8 mouse cellular contexts compared by ENCODE assay signal in genomic region chr2:181497548-181497875, GRCm38 (mm10). TPM values are rescaled to one million over a fixed set of nuclear protein-coding genes. Genes with fewer than 3 reads are reported as not detected.
DNase-seq lines count a peak whose midpoint lies in the region; ATAC-seq lines count a peak whose summit lies in the region.

No protein-coding gene starts in this region.

- peak overlapping the region; percentile 94 for H3K4me3 ChIP-seq in intestine, embryonic 16.5 days (ENCODE audit: low read length)
- peak overlapping the region; percentile 85 for H3K4me3 ChIP-seq in liver, embryonic 13.5 days (replicated peaks)

- peaks cover 9% of the 10 kb centered on the region; the same call in 1 of the 2 replicates for H3K4me1 ChIP-seq in intestine, embryonic 16.5 days (ENCODE audit: control insufficient read depth, insufficient read depth, low read length)
- H3K4me1 ChIP-seq in liver, embryonic 13.5 days (replicated peaks), result peaks cover 32% of the 10 kb centered on the region

- H3K9ac ChIP-seq in intestine, embryonic 16.5 days (ENCODE audit: low read depth, low read length), result peak overlapping the region; percentile 96
- H3K9ac ChIP-seq in liver, embryonic 13.5 days, result peak overlapping the region; percentile 91

- peak; percentile 55 for ATAC-seq in granulocyte monocyte progenitor cell, adult 5-6 weeks (replicated peaks; ENCODE audit: poor library complexity, severe bottlenecking)
- peak; percentile 78 for ATAC-seq in intestine, embryonic 16.5 days
- ATAC-seq in liver, embryonic 13.5 days (ENCODE audit: low read depth), result peak; percentile 86

- no peaks in the 10 kb centered on the region for H3K27me3 ChIP-seq in intestine, embryonic 16.5 days (replicated peaks; ENCODE audit: control insufficient read depth, insufficient read depth, low read length)
- H3K27me3 ChIP-seq in liver, embryonic 13.5 days, result no peaks in the 10 kb centered on the region

- 1% methylated on average over 12 of the region's 12 CpGs for WGBS in intestine, embryonic 16.5 days
- under 1% methylated on average over 12 of the region's 12 CpGs for WGBS in liver, embryonic 13.5 days (ENCODE audit: insufficient replicate concordance)

- H3K9me3 ChIP-seq in intestine, embryonic 16.5 days (ENCODE audit: control insufficient read depth, low read length), result no peaks in the 10 kb centered on the region
- no peaks in the 10 kb centered on the region for H3K9me3 ChIP-seq in liver, embryonic 13.5 days (replicated peaks)

- peak overlapping the region; percentile 97 for H3K27ac ChIP-seq in intestine, embryonic 16.5 days (ENCODE audit: low read length)
- H3K27ac ChIP-seq in liver, embryonic 13.5 days, result peak overlapping the region; percentile 99

- no peaks in the 10 kb centered on the region for H3K36me3 ChIP-seq in intestine, embryonic 16.5 days (ENCODE audit: control insufficient read depth, insufficient read depth, low read length)
- peaks cover 33% of the 10 kb centered on the region for H3K36me3 ChIP-seq in liver, embryonic 13.5 days

- peak overlapping the region; percentile 82 for H3K4me2 ChIP-seq in intestine, embryonic 16.5 days (ENCODE audit: low read depth, low read length)
- H3K4me2 ChIP-seq in liver, embryonic 13.5 days, result peak overlapping the region; percentile 85

- peak; percentile 51 for DNase-seq in ovary, adult 18-20 months (ENCODE audit: low spot score)
- no peak for DNase-seq in ovary, postnatal 10 days (ENCODE audit: low spot score)
- peak; percentile 74 for DNase-seq in embryo, embryonic 11 days
- DNase-seq in liver, embryonic 13.5 days, result peak; percentile 86
- peak; percentile 77 for DNase-seq in naive thymus-derived CD4-positive, alpha-beta T cell, adult 2 months (ENCODE audit: low read depth)
- DNase-seq in testis, postnatal 10 days (ENCODE audit: low spot score), result peak; percentile 75

RNA-seq across cellular contexts. Expression of gene Tpd52l2, which starts 0.6 kb away (rescaled TPM):
- total RNA-seq in granulocyte monocyte progenitor cell, adult 5-6 weeks (2014; fragmentation: Nextera tagmentation), result 43.1 and 60.9 TPM in 2 replicates
- 115 and 129 TPM in 2 replicates for total RNA-seq in granulocyte monocyte progenitor cell, adult 5-6 weeks (2017)
- 122 and 134 TPM in 2 replicates for polyA plus RNA-seq in intestine, embryonic 16.5 days (2015; fragmentation: Nextera tagmentation; extraction: Ambion mirVana)
- polyA plus RNA-seq in liver, embryonic 13.5 days (2015; fragmentation: Nextera tagmentation; extraction: Ambion mirVana), result 83.0 and 87.8 TPM in 2 replicates

RNA-seq across cellular contexts. Expression of gene Abhd16b, which starts 4.5 kb away (rescaled TPM):
- not detected in 2 replicates for total RNA-seq in granulocyte monocyte progenitor cell, adult 5-6 weeks (2014; fragmentation: Nextera tagmentation)
- not detected in 2 replicates for total RNA-seq in granulocyte monocyte progenitor cell, adult 5-6 weeks (2017)
- polyA plus RNA-seq in intestine, embryonic 16.5 days (2015; fragmentation: Nextera tagmentation; extraction: Ambion mirVana), result 0.07 and 0.10 TPM in 2 replicates
- 0.06 TPM in 2 replicates for polyA plus RNA-seq in liver, embryonic 13.5 days (2015; fragmentation: Nextera tagmentation; extraction: Ambion mirVana)

RNA-seq across cellular contexts. Expression of gene Dnajc5, which starts 22.8 kb away (rescaled TPM):
- 43.8 and 47.1 TPM in 2 replicates for total RNA-seq in granulocyte monocyte progenitor cell, adult 5-6 weeks (2014; fragmentation: Nextera tagmentation)
- total RNA-seq in granulocyte monocyte progenitor cell, adult 5-6 weeks (2017), result 46.4 and 54.5 TPM in 2 replicates
- polyA plus RNA-seq in intestine, embryonic 16.5 days (2015; fragmentation: Nextera tagmentation; extraction: Ambion mirVana), result 73.5 and 74.1 TPM in 2 replicates
- polyA plus RNA-seq in liver, embryonic 13.5 days (2015; fragmentation: Nextera tagmentation; extraction: Ambion mirVana), result 29.6 and 35.7 TPM in 2 replicates

RNA-seq across cellular contexts. Expression of gene Zbtb46, which starts 38.3 kb away (rescaled TPM):
- total RNA-seq in granulocyte monocyte progenitor cell, adult 5-6 weeks (2014; fragmentation: Nextera tagmentation), result 1.1 TPM in 1 of 2 replicates, not detected in the other
- total RNA-seq in granulocyte monocyte progenitor cell, adult 5-6 weeks (2017), result 0.13 and 0.15 TPM in 2 replicates
- polyA plus RNA-seq in intestine, embryonic 16.5 days (2015; fragmentation: Nextera tagmentation; extraction: Ambion mirVana), result 6.1 and 6.5 TPM in 2 replicates
- polyA plus RNA-seq in liver, embryonic 13.5 days (2015; fragmentation: Nextera tagmentation; extraction: Ambion mirVana), result 10.2 and 10.7 TPM in 2 replicates
